Mouse (Mus musculus) forebrain, postnatal 0 days (tissue): ENCODE results near the gene Mrps5. TPM values are rescaled to one million over a fixed set of nuclear protein-coding genes. Genes with fewer than 3 reads are reported as not detected.
A peak's percentile ranks its signal among the peaks of the same experiment; 100 is the strongest.
"Not testable (repeated sequence)": the region's sequence is repeated elsewhere in the genome, so short reads cannot be mapped to it uniquely, and the experiment has no call there.

Experiments used
- ATAC-seq: fragments of 200-750 bp; cut with Nextera tagmentation; 2 replicates; pipeline ENCODE4 v1.8.0; 2017; ENCODE audit warnings: mild to moderate bottlenecking, moderate library complexity
- DNase-seq: peaks from one replicate; pipeline ENCODE4 v3.0.0-alpha.2; 2015
- H3K27ac ChIP-seq: fragments of 300-500 bp; sonication (generic); 2 replicates; pipeline ENCODE4 v1.5.1; 2014; ENCODE audit warnings: low read depth, mild to moderate bottlenecking, antibody characterized with exemption, low read length, moderate library complexity, mixed read lengths
- H3K27me3 ChIP-seq: fragments of 300-500 bp; sonication (generic); 2 replicates; pipeline ENCODE4 v1.6.1; 2014; ENCODE audit warnings: mild to moderate bottlenecking, low read length, mixed read lengths; ENCODE audit not compliant: insufficient read depth
- H3K36me3 ChIP-seq: fragments of 300-500 bp; sonication (generic); 2 replicates; pipeline ENCODE4 v1.6.1; 2014; ENCODE audit warnings: mild to moderate bottlenecking, moderate library complexity; ENCODE audit not compliant: insufficient read depth
- H3K4me1 ChIP-seq: fragments of 300-500 bp; sonication (generic); 2 replicates; pipeline ENCODE4 v1.6.1; 2014; ENCODE audit warnings: antibody characterized with exemption; ENCODE audit not compliant: insufficient read depth
- H3K4me2 ChIP-seq: fragments of 300-500 bp; sonication (generic); 2 replicates; pipeline ENCODE4 v1.6.1; 2014; ENCODE audit warnings: low read depth, mild to moderate bottlenecking, moderate library complexity
- H3K4me3 ChIP-seq: fragments of 300-500 bp; sonication (generic); 2 replicates; pipeline ENCODE4 v1.5.1; 2014; ENCODE audit warnings: low read depth, low read length, mixed read lengths
- H3K9ac ChIP-seq: fragments of 300-500 bp; sonication (generic); 2 replicates; pipeline ENCODE4 v1.6.1; 2014; ENCODE audit warnings: mild to moderate bottlenecking
- H3K9me3 ChIP-seq: fragments of 300-500 bp; sonication (generic); 2 replicates; pipeline ENCODE4 v1.6.1; 2016; ENCODE audit warnings: low read length
- CTCF ChIP-seq: sonication (generic); IDR thresholded peaks from 2 replicates; pipeline ENCODE4 v1.5.1; 2016; ENCODE audit warnings: antibody characterized with exemption, control low read depth, low read depth
- WGBS: fragments of 180-500 bp; shearing (Covaris S2); extraction: QIAGEN DNeasy Blood & Tissue Kit; methylation state at CpG from one replicate; pipeline ENCODE4 v1.1.7; 2014; 5-methylcytosine and 5-hydroxymethylcytosine counted together
- polyA plus RNA-seq: library from polyadenylated mRNA; unstranded; fragments of >200 nt; fragmentation: Nextera tagmentation; extraction: Ambion mirVana; gene quantifications from 2 replicates; pipeline ENCODE4 v1.2.1, GENCODE M21; 2015
- total RNA-seq: library from RNA; depleted of rRNA; stranded (reverse); fragments of >200 nt; gene quantifications from 2 replicates; pipeline ENCODE4 v1.2.3, GENCODE M21; 2014

The Mrps5 gene
- total and polyA plus RNA-seq, 2 experiments from 2014 or later = 85.2 to 142 TPM

GRCm38 (mm10) chr2:127590204-127590603 lies 3.2 kb downstream of the Mrps5 start:
- H3K27me3 ChIP-seq = no peaks in the 10 kb centered on the region
- no peak overlapping the region for H3K9ac ChIP-seq
- no peak overlapping the region for H3K27ac ChIP-seq
- no peaks in the 10 kb centered on the region for H3K9me3 ChIP-seq
- H3K4me3 ChIP-seq = no peak overlapping the region
- no peak for TF ChIP-seq CTCF
- DNase-seq = no peak
- no peak for ATAC-seq
- no peak overlapping the region for H3K4me2 ChIP-seq
- WGBS = 84% methylated on average over 15 of the region's 15 CpGs
- H3K36me3 ChIP-seq = peaks cover 34% of the 10 kb centered on the region
- peaks cover 13% of the 10 kb centered on the region for H3K4me1 ChIP-seq

DNA sequence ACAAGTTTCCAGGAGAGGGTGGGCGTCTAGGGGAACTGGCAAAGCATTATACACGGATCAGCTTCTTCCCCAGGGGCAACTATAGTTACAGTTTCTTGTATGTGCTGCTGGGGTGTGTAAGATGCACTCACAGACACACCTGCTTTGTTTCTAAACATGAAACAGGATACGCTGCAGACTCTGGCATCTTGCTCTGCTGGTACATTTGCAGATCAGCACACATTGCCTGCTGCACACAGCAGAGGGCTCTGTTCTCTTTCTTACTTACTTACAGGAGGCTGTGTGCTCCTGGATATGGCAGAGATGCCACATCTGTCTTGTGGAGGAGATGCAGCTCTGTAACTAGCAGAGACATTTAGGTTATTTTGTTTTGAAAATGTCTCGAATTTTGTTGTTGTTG lies 3.8 kb downstream of the Mrps5 start:
- Histone ChIP-seq H3K4me3 (no peak overlapping the region), H3K4me2 (no peak overlapping the region), H3K4me1 (peaks cover 13% of the 10 kb centered on the region), H3K9ac (no peak overlapping the region), H3K27ac (no peak overlapping the region), H3K9me3 (no peaks in the 10 kb centered on the region), H3K36me3 (peaks cover 41% of the 10 kb centered on the region), H3K27me3 (no peaks in the 10 kb centered on the region)
- ATAC-seq = no peak
- WGBS = 80% methylated on average over 4 of the region's 4 CpGs
- no peak for DNase-seq
- peak; percentile 46 for TF ChIP-seq CTCF

DNA sequence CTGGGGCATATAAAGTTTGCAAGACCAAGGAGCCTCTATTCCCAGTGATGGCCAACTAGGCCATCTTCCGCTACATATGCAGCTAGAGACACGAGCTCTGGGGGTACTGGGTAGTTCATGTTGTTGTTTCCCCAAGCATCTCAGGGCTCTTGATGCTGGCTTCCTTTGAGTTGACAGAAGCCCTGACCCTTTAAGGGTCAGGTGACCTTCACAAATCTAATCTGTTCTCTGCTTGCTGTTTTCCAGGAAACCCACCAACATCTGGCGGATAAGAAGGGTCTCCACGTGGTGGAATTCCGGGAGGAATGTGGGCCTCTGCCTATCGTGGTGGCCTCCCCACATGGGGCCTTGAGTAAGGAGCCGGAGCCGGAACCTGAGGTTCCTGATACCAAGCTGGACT lies 16.4 kb downstream of the Mrps5 start:
- H3K4me3 ChIP-seq, H3K4me1 ChIP-seq, H3K9me3 ChIP-seq, H3K27ac ChIP-seq, H3K4me2 ChIP-seq, ATAC-seq, H3K27me3 ChIP-seq, DNase-seq, H3K9ac ChIP-seq: not testable (repeated sequence)
- peaks cover 69% of the 10 kb centered on the region for H3K36me3 ChIP-seq
- WGBS = 96% methylated on average over 6 of the region's 8 CpGs

DNA sequence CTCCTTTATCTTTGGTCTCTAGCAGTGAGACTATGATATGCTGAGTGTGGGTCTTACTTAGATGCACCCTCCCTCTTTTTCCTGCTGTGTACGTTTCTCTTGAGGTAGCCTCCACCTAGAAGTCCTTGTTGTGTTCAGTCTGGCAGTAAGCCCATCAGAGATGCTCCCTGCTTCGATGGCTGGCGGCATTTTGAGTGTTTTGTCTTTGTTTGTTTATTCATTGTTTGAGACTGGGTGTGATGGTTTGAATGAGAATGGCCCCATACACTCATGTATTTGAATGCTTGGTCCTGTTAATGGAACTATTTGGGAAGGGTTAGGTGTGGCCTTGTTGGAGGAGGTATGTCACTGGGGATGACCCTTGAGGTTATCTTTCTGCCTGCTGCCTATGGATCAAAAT lies 18.2 kb downstream of the Mrps5 start:
- Histone ChIP-seq H3K27me3 (no peaks in the 10 kb centered on the region), H3K4me2 (no peak overlapping the region), H3K9me3 (no peaks in the 10 kb centered on the region), H3K27ac (no peak overlapping the region), H3K4me3 (no peak overlapping the region), H3K36me3 (peaks cover 52% of the 10 kb centered on the region), H3K4me1 (no peaks in the 10 kb centered on the region), H3K9ac (no peak overlapping the region)
- ATAC-seq = no peak
- 88% methylated on average over 3 of the region's 3 CpGs for WGBS
- TF ChIP-seq CTCF = no peak
- DNase-seq = no peak

- ATAC-seq = peak; percentile 73
- 46% methylated on average over 3 of the region's 3 CpGs for WGBS
Observed at GRCm38 (mm10) chr2:127608234-127608633, 21.2 kb downstream of the Mrps5 start.

DNA sequence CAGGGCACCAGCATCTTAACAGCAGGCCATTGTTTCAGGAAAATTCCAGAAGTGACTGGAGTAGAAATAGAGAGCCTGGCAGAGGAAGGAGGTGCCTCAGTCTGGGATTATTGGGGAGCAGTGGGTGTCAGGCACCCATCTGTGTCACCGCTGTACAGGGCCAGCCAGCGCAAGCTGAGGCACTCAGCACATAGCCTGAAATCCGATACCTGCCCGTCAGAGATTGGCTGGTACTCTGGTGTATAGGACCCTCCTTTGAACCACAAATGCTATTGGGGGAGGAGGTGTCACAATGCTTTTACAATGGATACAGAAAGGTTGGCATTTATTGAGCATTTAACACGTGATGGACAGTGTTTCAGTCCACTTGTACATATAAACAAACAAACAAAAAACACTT lies 22.0 kb downstream of the Mrps5 start:
- ATAC-seq (no peak), DNase-seq (no peak)
- H3K9ac ChIP-seq = no peak overlapping the region
- no peak for TF ChIP-seq CTCF
- no peaks in the 10 kb centered on the region for H3K9me3 ChIP-seq
- no peak overlapping the region for H3K27ac ChIP-seq
- H3K4me1 ChIP-seq = no peaks in the 10 kb centered on the region
- H3K4me2 ChIP-seq = no peak overlapping the region
- 11% methylated on average over 5 of the region's 5 CpGs for WGBS
- H3K4me3 ChIP-seq = no peak overlapping the region
- peaks cover 20% of the 10 kb centered on the region for H3K36me3 ChIP-seq
- no peaks in the 10 kb centered on the region for H3K27me3 ChIP-seq

More at GRCm38 (mm10) chr2:127608234-127608633, 21.2 kb downstream of the Mrps5 start:
- Histone ChIP-seq H3K4me3 (no peak overlapping the region), H3K9me3 (no peaks in the 10 kb centered on the region), H3K9ac (no peak overlapping the region), H3K27me3 (no peaks in the 10 kb centered on the region), H3K36me3 (peaks cover 24% of the 10 kb centered on the region), H3K4me2 (no peak overlapping the region), H3K4me1 (no peaks in the 10 kb centered on the region), H3K27ac (no peak overlapping the region)
- DNase-seq = peak; percentile 75
- TF ChIP-seq CTCF = peak; percentile 70

GRCm38 (mm10) chr2:127611386-127611785 lies 24.4 kb downstream of the Mrps5 start:
- no peak overlapping the region for H3K27ac ChIP-seq
- no peak overlapping the region for H3K4me3 ChIP-seq
- DNase-seq (no peak), ATAC-seq (no peak)
- no peaks in the 10 kb centered on the region for H3K36me3 ChIP-seq
- no peaks in the 10 kb centered on the region for H3K9me3 ChIP-seq
- H3K9ac ChIP-seq = no peak overlapping the region
- TF ChIP-seq CTCF = no peak
- no peaks in the 10 kb centered on the region for H3K4me1 ChIP-seq
- H3K4me2 ChIP-seq = no peak overlapping the region
- 88% methylated on average over 4 of the region's 4 CpGs for WGBS
- no peaks in the 10 kb centered on the region for H3K27me3 ChIP-seq

GRCm38 (mm10) chr2:127612288-127612687 lies 25.3 kb downstream of the Mrps5 start:
- 94% methylated on average over 4 of the region's 4 CpGs for WGBS
- no peak for DNase-seq
- no peak overlapping the region for H3K4me3 ChIP-seq
- no peaks in the 10 kb centered on the region for H3K9me3 ChIP-seq
- no peaks in the 10 kb centered on the region for H3K36me3 ChIP-seq
- no peak overlapping the region for H3K4me2 ChIP-seq
- H3K27ac ChIP-seq = no peak overlapping the region
- H3K27me3 ChIP-seq = no peaks in the 10 kb centered on the region
- no peak for ATAC-seq
- H3K4me1 ChIP-seq = no peaks in the 10 kb centered on the region
- no peak for TF ChIP-seq CTCF
- H3K9ac ChIP-seq = no peak overlapping the region
